Mouse (Mus musculus): ENCODE measurements at regions not wholly inside any gene's neighbourhood (a gene's known extent, or its start where the extent isn't known, plus 50 kb on each side); places are given as distances from the start of the nearest gene placed in this dataset.

DNA sequence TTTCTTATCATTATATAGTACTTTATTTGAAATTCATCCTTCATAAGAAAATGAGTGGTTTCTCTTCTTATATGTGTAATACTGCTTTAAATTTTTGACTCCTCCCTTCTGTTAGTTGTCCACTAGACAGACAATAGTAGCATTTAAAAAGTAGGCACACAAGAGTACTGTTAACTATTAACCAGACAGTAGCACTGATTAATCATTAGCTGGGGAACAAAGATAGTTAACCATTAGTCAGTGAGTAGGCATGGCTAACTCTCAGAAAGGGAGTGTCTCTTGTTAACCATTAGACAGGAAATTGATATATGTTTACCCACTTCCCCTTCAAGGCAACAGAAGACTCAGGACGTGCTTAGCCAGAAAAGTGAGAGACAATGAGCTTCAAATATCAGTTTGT, 769.0 kb upstream of the Cypt1 start:
- DNase-seq (ENCODE audit: low read depth, low spot score), result peak; percentile 44
- WGBS, result 3% methylated on average over 1 of the region's 1 CpGs
